Mouse (Mus musculus) megakaryocyte, adult 5-6 weeks (primary cell): ENCODE measurements around the gene Pdlim5. TPM values are rescaled to one million over a fixed set of nuclear protein-coding genes. Genes with fewer than 3 reads are reported as not detected.
"Not testable (repeated sequence)": the region's sequence is repeated elsewhere in the genome, so short reads cannot be mapped to it uniquely, and the experiment has no call there.

Experiments
- ATAC-seq: 2 replicates; pipeline ENCODE4 v1.8.0; 2016; ENCODE audit warnings: mild to moderate bottlenecking, inconsistent platforms; ENCODE audit not compliant: poor library complexity, severe bottlenecking
- total RNA-seq, 2 experiments: library from RNA; stranded (forward) in 1 of 2; stranded (reverse) in 1 of 2; fragments of 153-499, 151-499 nt in 1 of 2; fragments of 221-1000, 200-1000 nt in 1 of 2; gene quantifications; 2 replicates each; pipeline versions ENCODE4 v1.2.3 to v1.2.4; 2015 to 2017

Gene Pdlim5
- total RNA-seq, 2 experiments from 2014 or later = 42.0 to 54.7 TPM

GRCm38 (mm10) chr3:142207488-142207887 is 188.0 kb downstream of the Pdlim5 start:
- ATAC-seq = no peak

GRCm38 (mm10) chr3:142206316-142206715 is 189.2 kb downstream of the Pdlim5 start:
- no peak for ATAC-seq

GRCm38 (mm10) chr3:142196142-142196541 is 199.4 kb downstream of the Pdlim5 start:
- no peak for ATAC-seq

GRCm38 (mm10) chr3:142191627-142192026 is 203.9 kb downstream of the Pdlim5 start:
- ATAC-seq = not testable (repeated sequence)

Other genes starting within 250 kb of the Pdlim5 start
- gene Bmpr1b, start 226.3 kb downstream of the Pdlim5 start, total RNA-seq (2015) = not detected in 2 replicates
- not detected in 2 replicates for gene Bmpr1b, start 226.3 kb downstream of the Pdlim5 start, total RNA-seq (2017)
- gene Gbp5, start 98.3 kb upstream of the Pdlim5 start, total RNA-seq (2015) = 2.9 and 3.6 TPM in 2 replicates
- 4.9 and 5.0 TPM in 2 replicates for gene Gbp5, start 98.3 kb upstream of the Pdlim5 start, total RNA-seq (2017)
- 16.0 and 16.6 TPM in 2 replicates for gene Gbp7, start 134.6 kb upstream of the Pdlim5 start, total RNA-seq (2015)
- gene Gbp7, start 134.6 kb upstream of the Pdlim5 start, total RNA-seq (2017) = 17.8 and 18.4 TPM in 2 replicates
- gene Gbp3, start 164.3 kb upstream of the Pdlim5 start, total RNA-seq (2015) = 29.4 and 32.1 TPM in 2 replicates
- 54.8 and 57.3 TPM in 2 replicates for gene Gbp3, start 164.3 kb upstream of the Pdlim5 start, total RNA-seq (2017)
- not detected in 2 replicates for gene Gbp2b, start 199.2 kb upstream of the Pdlim5 start, total RNA-seq (2015)
- gene Gbp2b, start 199.2 kb upstream of the Pdlim5 start, total RNA-seq (2017) = not detected in 2 replicates
- gene Gbp2, start 224.9 kb upstream of the Pdlim5 start, total RNA-seq (2015) = 23.7 and 25.7 TPM in 2 replicates
- 28.0 and 33.7 TPM in 2 replicates for gene Gbp2, start 224.9 kb upstream of the Pdlim5 start, total RNA-seq (2017)